Mouse (Mus musculus): Measurements from ENCODE around the gene Pde6c.

Pde6c gene

DNA sequence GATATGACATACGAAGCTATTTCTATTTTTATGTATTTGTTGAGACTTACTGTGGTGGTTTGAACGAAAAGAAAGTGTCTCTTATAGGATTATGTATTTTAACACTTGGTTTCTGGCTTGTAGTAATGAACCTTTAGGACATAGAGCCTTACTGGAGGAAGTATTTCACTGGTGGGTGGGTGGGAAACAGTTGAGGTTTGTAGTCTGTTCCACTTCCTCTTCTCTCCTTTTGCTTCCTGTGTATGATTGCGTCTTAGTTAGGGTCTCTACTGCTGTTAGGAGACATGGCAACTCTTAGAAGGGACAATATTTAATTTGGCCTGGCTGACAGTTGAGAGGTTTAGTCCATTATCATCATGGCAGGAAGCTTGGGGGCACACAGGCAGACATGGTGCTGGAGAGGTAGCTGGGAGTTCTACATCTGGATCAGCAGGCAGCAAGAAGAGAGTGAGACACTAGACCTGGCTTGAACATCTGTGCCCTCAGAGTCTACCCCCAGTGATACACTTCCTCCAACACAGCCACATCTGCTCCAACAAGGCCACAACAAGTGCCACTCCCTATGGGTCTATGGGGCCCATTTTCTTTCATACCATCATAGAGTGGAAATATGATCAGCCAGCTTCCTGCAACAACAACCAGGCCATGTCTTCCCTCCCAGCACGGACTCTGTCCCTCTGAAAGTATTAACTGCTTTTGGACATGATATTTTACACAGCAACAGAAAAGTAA, 11.1 kb downstream of the Pde6c start:
- DNase-seq: no peak

DNA sequence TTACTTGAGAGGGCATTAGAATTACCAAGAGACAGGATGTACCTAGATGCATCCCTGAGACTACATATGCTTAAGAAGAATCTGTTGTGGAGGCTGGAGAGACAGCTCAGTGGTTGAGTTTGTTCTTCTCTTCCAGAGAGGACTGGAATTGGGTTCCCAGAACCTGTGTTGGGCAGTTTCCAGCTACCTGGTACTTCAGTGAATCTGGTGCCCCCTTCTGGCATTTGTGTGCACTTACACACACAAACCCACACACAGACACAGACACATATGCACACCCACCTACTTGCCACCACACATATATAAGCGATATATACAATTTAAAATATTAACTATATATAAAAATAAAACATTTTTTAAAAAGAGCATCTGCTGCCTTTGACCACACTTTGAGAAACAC, 23.7 kb downstream of the Pde6c start:
- no peak for DNase-seq

DNA sequence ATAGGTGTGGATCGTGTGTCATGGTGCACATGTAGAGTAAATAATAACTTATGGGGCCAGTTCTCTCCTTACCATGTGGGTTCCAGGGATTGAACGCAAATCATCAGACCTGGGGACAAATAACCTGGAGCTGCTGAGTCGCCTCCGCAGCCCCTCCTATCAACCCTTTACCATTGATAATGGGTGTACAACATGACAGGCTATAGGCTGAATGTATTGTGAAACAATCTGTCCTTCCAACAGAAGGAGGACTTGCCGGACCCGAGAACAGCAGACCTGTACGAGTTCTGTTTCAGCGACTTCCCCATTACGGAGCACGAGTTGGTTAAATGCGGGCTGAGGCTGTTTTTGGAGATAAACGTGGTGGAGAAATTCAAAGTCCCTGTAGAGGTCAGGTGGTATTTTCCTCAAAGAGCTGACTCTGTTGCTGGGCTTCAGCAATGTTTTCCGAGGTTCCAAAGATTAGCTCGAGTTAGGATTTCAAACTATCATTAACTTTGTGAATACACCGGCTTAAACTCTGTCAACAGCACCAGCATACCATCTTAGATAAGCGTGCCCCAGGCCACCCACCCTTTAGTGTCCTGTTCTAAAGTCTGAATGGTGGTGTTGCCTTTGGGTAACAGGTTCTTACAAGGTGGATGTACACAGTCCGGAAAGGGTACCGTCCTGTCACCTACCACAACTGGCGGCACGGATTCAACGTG, 29.2 kb downstream of the Pde6c start:
- no peak for DNase-seq

DNA sequence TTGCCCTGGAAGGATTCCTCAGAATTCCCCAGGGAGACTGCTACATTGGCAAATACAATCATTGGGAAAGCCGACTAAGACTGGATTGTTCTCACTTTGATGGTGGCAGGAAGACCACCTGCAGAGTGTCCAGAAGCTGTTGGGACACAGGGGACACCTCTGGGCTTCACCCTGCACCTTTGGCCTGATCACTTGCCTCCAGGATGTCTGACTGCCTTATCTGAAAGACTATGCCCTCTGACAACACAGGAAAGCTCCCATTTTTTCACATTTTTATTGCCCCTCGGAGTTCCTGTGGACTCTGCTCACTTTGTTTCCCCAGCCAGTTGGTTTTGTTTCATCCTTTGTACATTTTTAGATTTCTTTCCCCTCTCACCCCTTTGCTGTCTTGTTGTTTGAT, 32.1 kb downstream of the Pde6c start:
- DNase-seq: no peak

DNA sequence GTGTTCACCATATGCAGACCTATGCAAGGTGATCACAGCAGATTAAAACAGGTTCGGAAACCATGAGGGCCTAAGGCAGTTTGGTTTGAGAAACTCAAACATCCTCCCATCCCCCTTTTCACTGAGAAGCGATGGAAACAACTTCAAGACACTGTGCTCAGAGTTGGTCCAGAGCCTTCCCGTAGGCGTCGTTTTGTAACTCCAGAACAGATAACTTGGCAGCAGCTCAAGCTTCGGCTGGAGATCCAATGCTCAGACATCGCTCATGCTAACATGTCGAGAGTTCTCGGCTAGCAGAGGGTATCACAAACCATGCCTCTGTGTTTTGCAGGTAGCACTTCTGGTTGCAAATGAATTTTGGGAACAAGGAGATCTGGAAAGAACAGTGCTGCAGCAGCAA, 47.1 kb downstream of the Pde6c start:
- no peak for DNase-seq

DNA sequence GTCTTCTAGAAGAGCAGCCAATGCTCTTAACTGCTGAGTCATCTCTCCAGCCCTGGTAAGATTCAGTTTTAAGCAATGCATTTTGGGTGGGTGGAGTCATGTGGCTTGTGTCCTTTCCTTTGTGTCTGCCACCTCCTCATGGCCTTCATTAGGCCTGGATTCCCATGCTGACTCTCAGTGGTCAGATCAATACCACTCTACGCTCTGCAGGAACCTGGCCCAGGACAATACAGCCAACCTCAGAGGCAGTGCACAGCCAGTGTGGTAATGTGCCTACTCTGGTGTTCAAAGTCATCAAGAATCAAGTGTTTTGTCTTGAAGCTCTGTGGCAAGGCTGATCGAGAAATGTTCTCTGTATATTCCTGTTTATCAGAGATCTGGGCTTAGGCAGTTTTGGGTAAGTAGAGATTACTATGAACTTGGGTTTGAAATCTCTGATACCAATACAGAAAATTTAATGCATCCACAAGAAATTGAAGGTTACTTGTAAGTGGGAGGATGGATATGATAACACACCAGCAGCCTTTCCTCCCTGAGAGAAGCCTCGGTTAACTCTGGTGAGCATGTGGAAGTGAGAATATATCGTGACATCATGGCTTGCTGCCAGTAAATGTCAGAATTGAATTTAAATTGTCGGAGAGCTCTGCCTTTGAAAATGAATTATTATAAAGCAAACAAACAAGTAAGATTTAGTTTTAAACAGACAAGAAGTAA, 54.2 kb downstream of the Pde6c start:
- no peak for DNase-seq

DNA sequence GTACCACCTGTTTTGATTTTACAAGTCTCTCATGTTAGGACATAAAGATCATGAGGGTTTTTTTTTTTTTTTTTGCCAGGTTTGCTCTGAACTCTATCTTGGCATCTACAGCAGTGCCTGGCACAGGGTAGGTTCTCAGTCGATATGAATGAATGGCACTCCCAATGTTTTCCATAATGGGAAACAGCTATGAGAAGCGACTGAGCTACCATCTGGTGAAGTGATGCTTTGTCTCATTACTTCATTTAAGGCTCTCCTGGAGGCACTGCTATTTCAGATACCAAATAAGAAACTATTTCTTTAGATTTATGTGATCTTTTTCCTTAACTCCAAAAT, 54.7 kb downstream of the Pde6c start:
- no peak for DNase-seq

DNA sequence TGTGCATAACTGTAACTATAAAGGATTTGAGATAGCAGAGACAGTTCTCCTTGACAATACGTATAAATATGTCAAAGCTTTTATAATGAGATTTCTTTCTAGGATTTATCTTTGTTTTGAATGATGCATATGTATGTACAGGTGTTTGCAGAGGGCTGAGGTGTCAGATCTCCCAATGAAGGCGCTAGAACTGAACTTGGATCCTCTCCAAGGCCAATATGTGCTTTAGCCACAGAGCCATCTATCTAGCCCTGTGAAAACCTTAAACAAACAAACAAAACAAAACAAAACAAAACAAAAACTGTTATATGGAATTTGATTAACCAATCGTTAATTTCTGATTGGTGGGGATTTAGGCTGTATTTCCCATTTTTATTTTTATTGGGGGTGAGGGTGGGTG, 58.0 kb downstream of the Pde6c start:
- DNase-seq: no peak

DNA sequence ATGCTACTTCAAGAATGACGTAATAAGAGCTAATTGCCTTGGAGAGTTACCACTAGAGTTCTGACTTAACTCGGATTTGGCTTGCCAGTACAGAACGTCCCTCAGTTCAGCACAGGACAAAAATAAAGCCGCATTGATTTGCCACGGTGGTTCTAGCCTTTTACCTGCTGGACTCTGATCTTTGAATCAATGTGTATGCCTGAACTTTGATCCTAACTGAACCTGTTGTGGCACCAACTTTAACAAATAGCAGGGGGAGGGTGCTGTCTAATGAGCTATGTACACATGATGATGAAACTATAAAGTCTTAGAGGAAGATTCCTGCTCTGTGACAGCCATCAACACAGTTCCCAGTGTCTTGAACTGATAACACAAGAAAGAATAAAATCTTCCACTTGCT, 58.9 kb downstream of the Pde6c start:
- no peak for DNase-seq

DNA sequence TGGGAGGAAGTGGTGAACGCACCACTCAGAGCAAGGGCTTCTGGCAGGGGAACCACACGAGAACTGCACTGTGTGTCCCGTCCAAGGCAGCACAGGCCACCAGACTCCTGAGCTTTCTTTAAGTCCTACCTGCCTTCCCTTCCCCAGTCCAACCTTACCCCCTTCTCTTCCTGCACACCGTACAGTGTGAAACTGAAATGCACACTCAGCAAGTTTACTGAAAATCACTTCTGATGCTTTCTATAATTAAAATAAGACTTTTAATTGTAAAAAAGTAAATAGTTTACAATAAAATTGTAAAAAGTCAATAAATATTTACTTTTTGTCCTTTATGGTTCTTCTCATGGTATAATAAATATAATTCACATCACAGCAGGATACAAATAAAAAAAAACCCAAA, 62.7 kb downstream of the Pde6c start:
- no peak for DNase-seq

DNA sequence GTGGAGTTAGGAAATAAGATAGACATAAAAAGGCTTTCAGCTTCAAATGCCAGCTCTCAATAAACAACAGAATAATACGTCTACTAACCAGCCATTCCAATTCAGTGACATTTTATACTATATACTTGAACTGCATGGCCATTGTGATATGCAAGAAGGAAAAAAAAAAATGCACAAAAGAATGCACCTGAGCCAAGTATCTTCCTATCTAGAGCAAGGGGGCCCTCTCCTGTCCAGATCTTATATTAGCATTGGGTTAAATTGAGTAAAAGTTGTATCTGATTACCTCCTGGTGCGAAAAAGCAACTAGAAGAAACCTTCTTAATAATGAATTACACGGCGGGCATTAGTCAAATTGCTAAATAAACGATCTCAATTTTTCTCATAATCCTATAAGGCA, 66.2 kb downstream of the Pde6c start:
- no peak for DNase-seq

DNA sequence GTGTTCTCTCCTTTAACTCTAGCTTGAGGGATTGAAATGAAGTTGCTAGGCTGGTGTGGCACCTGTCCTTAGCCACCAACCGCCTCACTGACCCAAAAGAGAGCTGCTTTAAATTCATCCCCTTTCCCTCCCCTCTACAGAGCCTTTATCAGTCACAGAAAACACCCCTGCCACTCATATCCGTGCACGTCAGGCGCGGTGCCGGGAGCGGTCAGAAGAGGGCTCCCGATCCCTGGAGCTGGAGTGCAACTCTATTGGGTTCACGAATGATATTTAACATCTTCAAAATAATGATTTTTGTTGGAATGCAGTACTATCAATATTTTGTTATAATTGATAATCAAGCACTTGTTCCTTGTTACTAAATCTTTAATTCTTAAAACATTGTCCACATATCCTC, 74.1 kb downstream of the Pde6c start:
- DNase-seq: no peak

DNA sequence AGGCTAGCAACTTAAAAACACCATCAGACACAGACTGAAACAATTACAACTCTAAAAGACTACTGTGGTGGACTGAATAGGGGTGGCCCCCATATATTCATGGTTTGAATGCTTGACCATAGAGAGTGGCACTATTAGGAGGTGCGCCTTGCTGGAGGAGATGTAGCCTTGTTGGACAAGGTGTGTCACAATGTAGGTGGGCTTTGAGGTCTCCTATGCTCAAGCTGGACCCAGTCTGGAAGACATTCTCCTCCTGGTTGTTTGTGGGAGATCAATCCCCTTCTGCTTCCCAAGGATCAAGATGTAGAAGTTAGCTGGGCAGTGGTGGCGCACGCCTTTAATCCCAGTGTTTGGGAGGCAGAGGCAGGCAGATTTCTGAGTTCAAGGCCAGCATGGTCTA, 85.1 kb downstream of the Pde6c start:
- DNase-seq: no peak

DNA sequence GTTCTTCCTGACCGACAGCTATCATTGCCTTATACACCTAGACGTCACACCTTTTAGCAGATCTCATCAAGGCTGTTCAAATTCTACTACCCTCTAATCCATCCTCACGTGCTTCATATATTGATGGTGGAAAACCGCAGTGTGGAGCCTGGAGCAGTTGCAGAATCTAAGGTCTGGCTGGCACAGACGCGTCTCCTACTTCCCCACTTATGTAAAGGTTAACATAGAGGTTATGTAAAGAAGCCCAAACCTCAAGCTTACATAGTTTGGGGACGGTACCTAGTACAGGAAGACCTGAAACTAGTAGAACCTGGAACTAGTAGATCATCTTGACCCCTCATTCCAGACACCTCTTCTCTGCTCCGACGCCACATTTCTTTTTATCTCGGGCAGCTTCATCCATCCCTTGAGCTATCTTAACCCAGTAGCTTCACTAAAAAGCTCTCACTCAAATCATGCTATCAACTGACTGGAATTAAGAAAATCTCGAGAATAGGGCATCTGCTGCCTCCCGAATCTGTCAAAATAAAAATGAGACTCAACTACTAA, 90.8 kb downstream of the Pde6c start:
- DNase-seq: no peak

DNA sequence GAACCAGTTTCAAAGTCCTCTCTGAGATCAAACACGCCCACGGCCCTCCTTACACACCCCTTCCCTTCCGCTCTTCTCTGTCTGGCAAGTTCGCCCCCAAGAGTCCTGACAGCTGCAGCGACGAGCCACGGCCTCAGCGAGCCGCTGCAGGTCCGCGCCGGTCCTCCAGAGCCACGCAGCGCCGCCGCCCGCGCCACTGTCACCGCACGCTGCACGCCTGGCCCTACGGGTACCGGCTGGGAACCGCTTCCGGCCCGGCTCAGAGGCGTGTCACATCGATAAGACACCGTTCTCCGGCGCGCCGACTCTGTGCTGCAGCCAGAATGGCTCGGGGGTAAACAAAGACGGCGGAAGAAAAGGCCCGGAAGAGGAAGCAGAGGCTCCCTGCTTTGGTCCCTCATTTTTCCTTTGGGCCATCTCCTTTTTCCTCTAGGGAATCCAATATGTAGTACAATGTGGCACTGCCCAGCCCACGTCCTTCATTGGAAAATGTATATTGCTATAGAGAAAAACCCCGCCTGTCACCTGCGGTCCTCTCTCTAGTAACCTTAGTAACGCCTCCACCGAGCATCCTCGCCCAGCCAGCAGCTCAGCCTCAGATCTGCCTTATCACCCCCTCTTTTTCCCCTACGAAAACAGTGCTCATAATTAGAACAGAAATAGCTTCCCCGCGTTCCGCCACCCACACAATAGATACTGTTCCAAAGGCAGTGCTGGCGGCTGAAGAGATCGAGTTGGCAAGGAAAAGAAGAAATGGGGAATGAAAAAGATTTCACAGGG, 91.5 kb downstream of the Pde6c start, which contains the start of gene Fra10ac1:
Gene Fra10ac1, minus strand, starts transcription at position 252 of the 780 bp plus-strand sequence.
- DNase-seq: peak; percentile 89

DNA sequence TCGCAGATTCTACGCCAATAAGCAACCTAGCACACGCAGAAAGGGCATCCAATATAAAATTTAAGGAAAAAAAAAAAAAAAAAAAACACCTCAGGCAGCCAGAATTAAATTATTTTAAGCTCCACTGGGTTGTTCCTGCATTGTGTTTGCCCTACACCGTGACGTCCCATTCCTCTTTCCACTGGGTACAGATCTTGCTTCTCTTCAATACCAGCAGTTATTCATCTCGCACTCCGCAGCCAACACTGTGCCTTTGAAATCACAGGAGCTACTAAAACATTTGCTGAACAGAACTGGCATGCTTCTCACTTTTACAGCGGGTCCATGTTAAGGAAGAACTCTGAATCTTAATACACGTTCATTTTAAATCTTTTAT, 92.1 kb downstream of the Pde6c start:
- no peak for DNase-seq

DNA sequence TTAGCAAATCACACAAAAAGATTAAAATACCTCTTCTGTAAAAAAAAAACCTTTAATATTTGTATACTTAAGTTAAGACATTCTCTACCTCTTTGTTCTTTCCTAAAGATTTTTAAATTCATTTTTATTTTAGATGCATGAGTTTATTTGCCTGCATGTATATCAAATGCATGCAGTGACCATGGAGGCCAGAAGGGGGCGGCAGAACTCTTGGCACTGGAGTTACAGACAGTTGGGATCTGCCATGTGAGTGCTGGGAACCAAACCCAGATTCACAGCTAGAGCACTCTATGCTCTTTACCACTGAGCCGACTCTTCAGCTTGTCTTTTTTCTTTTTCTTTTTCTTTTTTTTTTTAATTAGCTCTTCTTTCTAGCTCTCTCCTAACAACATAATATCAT, 96.1 kb downstream of the Pde6c start:
- no peak for DNase-seq

DNA sequence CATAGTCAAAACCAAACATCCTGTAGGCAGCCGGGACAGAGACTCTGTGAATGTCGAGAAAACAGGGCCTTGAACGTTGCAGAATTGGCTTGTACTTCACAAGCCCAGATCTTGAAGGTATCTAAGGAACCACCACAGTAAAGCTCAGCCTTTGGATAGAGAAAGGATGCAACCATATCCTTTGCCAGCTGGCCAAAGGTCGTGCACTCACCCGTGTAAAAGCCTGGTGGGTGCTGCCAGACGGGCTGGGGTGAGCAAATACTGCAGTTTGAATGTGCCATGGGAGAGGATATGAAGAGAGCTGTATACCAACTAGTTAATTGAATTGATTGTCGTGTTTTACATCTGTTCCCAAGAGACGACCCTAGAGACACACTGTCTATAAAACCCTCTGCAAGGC, 99.5 kb downstream of the Pde6c start:
- DNase-seq: no peak

DNA sequence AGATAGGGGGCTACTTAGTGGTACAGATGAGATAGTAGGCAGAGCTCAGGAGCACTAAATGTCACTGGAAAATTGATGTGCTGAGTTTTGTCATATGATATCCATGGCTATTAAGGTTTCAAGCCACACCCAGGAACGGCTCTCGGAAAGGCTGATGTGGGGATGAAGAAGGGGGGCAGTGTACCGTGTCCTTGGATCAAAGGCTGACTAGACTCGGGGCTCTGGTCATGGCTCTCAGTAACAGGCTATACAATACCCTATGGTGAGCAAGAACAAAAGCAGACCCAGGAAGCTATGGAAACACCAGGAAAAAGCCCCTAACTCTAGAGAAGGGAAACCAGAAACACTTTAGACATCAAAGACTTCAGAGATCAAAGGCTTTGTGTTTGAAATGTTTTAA, 99.9 kb downstream of the Pde6c start:
- DNase-seq: no peak
